Mouse (Mus musculus) embryonic facial prominence, embryonic 14.5 days (tissue): ENCODE data around the gene Elavl1. TPM values are rescaled to one million over a fixed set of nuclear protein-coding genes. Genes with fewer than 3 reads are reported as not detected.

Source experiments
- ATAC-seq: fragments of 200-750 bp; cut with Nextera tagmentation; 2 replicates; pipeline ENCODE4 v1.8.0; 2017; ENCODE audit warnings: low read depth, moderate number of reproducible peaks, moderate TSS enrichment
- DNase-seq: peaks from one replicate; pipeline ENCODE4 v3.0.0-alpha.2; 2015; ENCODE audit warnings: low spot score
- H3K27ac ChIP-seq: fragments of 300-500 bp; sonication (generic); replicated peaks from 2 replicates; pipeline ENCODE4 v1.5.1; 2014; ENCODE audit warnings: low read depth, mild to moderate bottlenecking, low read length, moderate library complexity
- H3K27me3 ChIP-seq: fragments of 300-500 bp; sonication (generic); replicated peaks from 2 replicates; pipeline ENCODE4 v1.6.1; 2014; ENCODE audit warnings: low read length; ENCODE audit not compliant: control insufficient read depth, insufficient read depth
- H3K36me3 ChIP-seq: fragments of 300-500 bp; sonication (generic); 2 replicates; pipeline ENCODE4 v1.6.1; 2014; ENCODE audit warnings: low read length, mixed read lengths; ENCODE audit not compliant: control insufficient read depth, insufficient read depth
- H3K4me1 ChIP-seq: fragments of 300-500 bp; sonication (generic); 2 replicates; pipeline ENCODE4 v1.6.1; 2014; ENCODE audit warnings: antibody characterized with exemption, low read length; ENCODE audit not compliant: control insufficient read depth, insufficient read depth
- H3K4me2 ChIP-seq: fragments of 300-500 bp; sonication (generic); 2 replicates; pipeline ENCODE4 v1.6.1; 2014; ENCODE audit warnings: low read depth, mild to moderate bottlenecking, low read length, moderate library complexity, mixed read lengths
- H3K4me3 ChIP-seq: fragments of 300-500 bp; sonication (generic); 2 replicates; pipeline ENCODE4 v1.5.1; 2014; ENCODE audit warnings: low read depth, mild to moderate bottlenecking, low read length
- H3K9ac ChIP-seq: fragments of 300-500 bp; sonication (generic); 2 replicates; pipeline ENCODE4 v1.6.1; 2014; ENCODE audit warnings: low read depth, mild to moderate bottlenecking, low read length, moderate library complexity, mixed read lengths
- H3K9me3 ChIP-seq: fragments of 300-500 bp; sonication (generic); 2 replicates; pipeline ENCODE4 v1.6.1; 2016; ENCODE audit warnings: low read length; ENCODE audit not compliant: control insufficient read depth
- WGBS: fragments of 180-500 bp; shearing (Covaris S2); extraction: QIAGEN DNeasy Blood & Tissue Kit; methylation state at CpG from one replicate; pipeline ENCODE4 v1.1.7; 2014; 5-methylcytosine and 5-hydroxymethylcytosine counted together
- polyA plus RNA-seq: library from polyadenylated mRNA; unstranded; fragments of >200 nt; fragmentation: Nextera tagmentation; extraction: Ambion mirVana; gene quantifications from 2 replicates; pipeline ENCODE4 v1.2.1, GENCODE M21; 2014

Gene Elavl1
- polyA plus RNA-seq, 1 experiment from 2014 or later: 217 TPM

DNA sequence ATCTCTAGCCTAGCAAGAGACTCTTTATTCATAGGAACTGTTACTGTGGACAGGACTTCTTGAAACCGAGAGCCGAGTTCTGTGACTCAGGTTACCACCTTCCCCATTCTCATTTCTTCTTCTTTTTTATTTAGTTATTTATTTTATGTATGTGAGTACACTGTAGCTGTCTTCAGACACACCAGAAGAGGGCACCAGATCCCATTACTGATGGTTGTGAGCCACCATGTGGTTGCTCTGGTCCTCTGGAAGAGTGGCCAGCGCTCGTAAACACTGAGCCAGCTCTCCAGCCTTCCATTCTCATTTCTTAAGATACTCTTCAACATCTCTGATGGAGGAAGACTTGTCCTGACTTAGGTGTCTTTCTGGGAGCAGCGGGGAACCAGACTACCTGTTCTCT lies 32.5 kb downstream of the Elavl1 start:
- Histone ChIP-seq H3K27ac (no peak overlapping the region), H3K27me3 (no peaks in the 10 kb centered on the region), H3K4me1 (no peaks in the 10 kb centered on the region), H3K4me2 (no peak overlapping the region), H3K4me3 (no peak overlapping the region), H3K9me3 (no peaks in the 10 kb centered on the region), H3K9ac (no peak overlapping the region), H3K36me3 (peaks cover 93% of the 10 kb centered on the region)
- DNase-seq: no peak
- 89% methylated on average over 5 of the region's 5 CpGs for WGBS
- no peak for ATAC-seq

GRCm38 (mm10) chr8:4276111-4276465 lies 49.1 kb downstream of the Elavl1 start:
- WGBS: 27% methylated on average over 9 of the region's 9 CpGs
- ATAC-seq (no peak; the same call in 1 of the 2 replicates), DNase-seq (no peak)
- Histone ChIP-seq H3K27me3 (no peaks in the 10 kb centered on the region), H3K9ac (peak overlapping the region; percentile 85), H3K4me1 (peaks cover 5% of the 10 kb centered on the region; the same call in 1 of the 2 replicates), H3K4me3 (peak overlapping the region; percentile 79), H3K27ac (peak overlapping the region; percentile 85), H3K9me3 (no peaks in the 10 kb centered on the region), H3K36me3 (peaks cover 22% of the 10 kb centered on the region), H3K4me2 (peak overlapping the region; percentile 76)

DNA sequence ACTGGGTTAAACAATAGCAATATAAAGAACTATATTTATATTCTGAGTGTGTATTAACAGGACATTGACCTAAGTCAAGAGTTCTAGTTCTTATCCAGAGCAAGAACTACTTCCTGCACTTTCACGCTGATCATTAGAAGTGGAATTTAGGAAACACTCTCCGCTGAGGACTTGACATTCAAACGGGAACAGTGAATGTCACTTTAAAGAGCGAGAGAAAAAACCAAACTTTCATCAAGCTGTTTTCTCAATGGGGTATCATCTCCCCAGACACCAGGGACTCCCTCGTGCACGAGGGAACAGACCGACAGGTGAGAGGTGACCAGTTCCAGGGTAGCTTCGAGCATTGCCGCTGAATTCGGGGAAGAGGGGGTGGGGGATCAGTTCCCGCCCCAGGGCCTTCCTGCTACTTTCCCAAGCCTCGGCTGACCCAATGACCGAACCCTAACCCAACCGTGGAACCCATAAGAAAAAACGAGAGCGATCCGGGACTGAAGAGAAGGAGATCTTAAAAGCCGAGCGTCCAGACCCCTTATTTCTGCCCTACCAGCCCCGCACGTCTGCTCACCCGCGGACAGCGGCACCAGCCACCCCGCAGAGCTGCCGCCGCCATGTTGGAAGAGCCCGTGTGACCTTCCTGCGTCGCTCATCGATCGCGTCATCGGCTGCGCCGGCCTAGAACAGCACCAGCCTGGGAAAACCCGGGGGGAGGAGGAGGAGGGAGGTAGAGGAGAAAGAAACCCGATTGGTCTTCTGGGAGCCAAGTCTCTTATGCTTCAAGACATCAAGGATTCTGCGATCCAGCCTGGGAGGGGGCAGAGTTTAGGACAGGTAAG lies 49.7 kb downstream of the Elavl1 start, which contains the start of gene Timm44:
TSS of gene Timm44 (minus strand) at position 639 of the 836 bp plus-strand sequence.
- ATAC-seq (peak; percentile 98), DNase-seq (peak; percentile 98)
- Histone ChIP-seq H3K27me3 (no peaks in the 10 kb centered on the region), H3K9me3 (no peaks in the 10 kb centered on the region), H3K36me3 (peaks cover 27% of the 10 kb centered on the region), H3K9ac (peak within 1 kb of the TSS; percentile 85), H3K4me3 (peak within 1 kb of the TSS; percentile 79), H3K4me1 (peaks cover 5% of the 10 kb centered on the region; the same call in 1 of the 2 replicates), H3K27ac (peak within 1 kb of the TSS; percentile 85), H3K4me2 (peak within 1 kb of the TSS; percentile 76)
- 2% methylated on average over 39 of the region's 39 CpGs for WGBS

DNA sequence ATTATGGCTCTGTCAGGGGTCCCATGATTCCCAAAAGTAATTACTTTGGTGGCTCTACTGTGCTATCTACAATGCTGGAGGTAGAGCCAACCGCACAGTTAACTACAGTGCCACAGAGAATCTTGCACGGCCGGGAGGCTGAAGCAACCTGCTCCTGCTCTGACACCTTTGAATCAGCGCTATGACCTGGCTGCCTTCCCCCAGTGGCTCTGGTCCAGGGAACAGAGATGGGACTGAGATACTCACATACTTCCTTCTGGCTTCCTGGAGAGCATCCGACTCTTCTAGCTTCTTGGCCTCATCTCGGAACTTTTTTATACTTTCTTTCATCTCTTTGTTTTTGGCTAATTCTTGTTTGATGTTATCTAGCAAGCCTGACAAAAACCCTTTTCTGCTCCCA lies 55.6 kb downstream of the Elavl1 start:
- Histone ChIP-seq H3K36me3 (peaks cover 83% of the 10 kb centered on the region), H3K4me3 (no peak overlapping the region), H3K9me3 (no peaks in the 10 kb centered on the region), H3K27me3 (no peaks in the 10 kb centered on the region), H3K4me1 (no peaks in the 10 kb centered on the region; the same call in 1 of the 2 replicates), H3K9ac (no peak overlapping the region), H3K4me2 (no peak overlapping the region), H3K27ac (no peak overlapping the region)
- 90% methylated on average over 6 of the region's 6 CpGs for WGBS
- DNase-seq (no peak), ATAC-seq (no peak)

DNA sequence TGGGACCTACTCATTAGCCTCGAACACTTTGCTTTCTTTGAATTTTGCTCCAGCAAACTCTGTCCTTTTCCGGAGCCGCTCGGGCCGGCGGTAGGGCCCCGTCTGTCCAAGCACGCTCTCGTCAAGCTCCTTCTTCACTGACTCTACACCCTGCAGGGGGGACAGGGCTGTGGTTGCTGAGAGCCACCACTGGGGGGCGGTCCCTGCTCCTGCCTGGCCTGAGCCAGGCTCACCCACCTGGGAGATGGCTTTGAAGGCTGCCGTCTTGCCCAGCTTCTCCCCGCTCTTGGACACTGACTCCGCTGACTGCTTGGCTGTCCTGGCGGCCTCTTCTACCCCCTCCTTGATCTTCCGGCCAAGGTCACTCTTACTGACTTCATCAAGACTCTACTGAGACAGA lies 57.6 kb downstream of the Elavl1 start:
- Histone ChIP-seq H3K9me3 (no peaks in the 10 kb centered on the region), H3K9ac (no peak overlapping the region), H3K36me3 (peaks cover 90% of the 10 kb centered on the region), H3K4me2 (no peak overlapping the region), H3K27ac (no peak overlapping the region), H3K27me3 (no peaks in the 10 kb centered on the region), H3K4me3 (no peak overlapping the region), H3K4me1 (no peaks in the 10 kb centered on the region)
- ATAC-seq (peak; percentile 58; the same call in 1 of the 2 replicates), DNase-seq (no peak)
- 78% methylated on average over 15 of the region's 15 CpGs for WGBS

- H3K9me3 ChIP-seq: no peaks in the 10 kb centered on the region
- no peak overlapping the region for H3K9ac ChIP-seq
- H3K4me1 ChIP-seq: no peaks in the 10 kb centered on the region
- H3K36me3 ChIP-seq: peaks cover 97% of the 10 kb centered on the region
- DNase-seq (no peak), ATAC-seq (no peak)
- no peak overlapping the region for H3K4me2 ChIP-seq
- no peak overlapping the region for H3K4me3 ChIP-seq
- no peak overlapping the region for H3K27ac ChIP-seq
- WGBS: 94% methylated on average over 14 of the region's 15 CpGs
- no peaks in the 10 kb centered on the region for H3K27me3 ChIP-seq
Observed at GRCm38 (mm10) chr8:4265160-4265914, 59.9 kb downstream of the Elavl1 start.

DNA sequence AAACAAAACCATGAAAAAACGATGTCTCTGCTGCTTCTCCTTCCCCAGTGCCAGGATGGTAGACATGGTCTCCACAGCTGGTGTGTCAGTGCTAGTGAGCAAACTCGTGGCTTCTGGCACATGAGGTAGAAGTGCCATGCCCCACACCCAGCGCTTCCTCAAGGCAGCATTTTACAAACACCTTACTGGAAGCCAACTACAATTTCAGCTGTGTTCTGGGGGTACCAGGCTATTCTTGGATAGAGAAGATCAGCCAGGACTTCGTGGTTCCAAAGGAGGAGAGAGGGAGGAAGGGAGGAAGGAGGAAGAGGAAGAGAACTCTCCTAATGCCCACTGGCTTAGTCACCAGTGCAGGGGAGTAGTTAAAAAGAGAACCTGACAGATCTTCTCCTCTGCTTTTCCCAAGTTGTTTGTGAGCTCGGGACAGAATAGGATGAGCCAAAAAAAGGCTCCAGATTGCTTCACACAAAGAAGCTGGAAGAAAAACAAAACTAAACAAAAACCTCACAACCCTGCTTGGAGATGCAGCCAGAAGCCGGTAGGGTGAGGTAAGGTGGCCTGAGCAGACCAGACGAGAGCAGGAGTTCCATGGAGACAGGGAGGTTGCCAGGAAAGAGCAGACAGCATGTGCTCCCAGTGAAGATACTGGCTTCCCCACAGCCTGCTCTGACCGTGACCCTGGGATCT lies 62.0 kb downstream of the Elavl1 start:
- H3K4me2 ChIP-seq: no peak overlapping the region
- no peak overlapping the region for H3K4me3 ChIP-seq
- no peaks in the 10 kb centered on the region for H3K9me3 ChIP-seq
- H3K27ac ChIP-seq: no peak overlapping the region
- no peak overlapping the region for H3K9ac ChIP-seq
- peaks cover 84% of the 10 kb centered on the region for H3K36me3 ChIP-seq
- no peaks in the 10 kb centered on the region for H3K27me3 ChIP-seq
- 0 out of 2 replicates have a peak, but pooled peaks cover 4% of the 10 kb centered on the region for H3K4me1 ChIP-seq
- DNase-seq (no peak), ATAC-seq (no peak)
- WGBS: 86% methylated on average over 8 of the region's 8 CpGs

DNA sequence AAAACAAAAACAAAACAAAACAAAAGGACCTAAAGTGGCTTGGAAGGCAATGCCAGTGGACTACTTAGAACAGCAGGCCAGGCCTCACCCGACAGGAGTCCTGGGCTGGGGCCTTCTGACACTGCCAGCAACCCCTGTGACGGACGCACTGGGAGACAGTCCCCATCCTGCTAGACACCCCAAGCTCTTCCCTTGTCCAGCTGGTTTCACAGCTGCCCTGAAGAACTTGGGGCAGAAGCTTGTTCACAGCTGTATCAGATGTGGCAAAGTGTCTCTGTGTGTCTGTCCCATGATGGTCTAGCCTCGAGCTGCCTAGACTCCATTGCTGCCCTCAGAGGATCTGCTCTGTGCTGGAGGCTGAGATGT lies 65.4 kb downstream of the Elavl1 start:
- DNase-seq (no peak), ATAC-seq (no peak)
- 77% methylated on average over 4 of the region's 4 CpGs for WGBS
- no peaks in the 10 kb centered on the region for H3K9me3 ChIP-seq
- no peak overlapping the region for H3K4me3 ChIP-seq
- peak overlapping the region; percentile 75; the same call in 1 of the 2 replicates for H3K4me2 ChIP-seq
- H3K27ac ChIP-seq: peak overlapping the region; percentile 65; the same call in 1 of the 2 replicates
- H3K27me3 ChIP-seq: no peaks in the 10 kb centered on the region
- H3K9ac ChIP-seq: peak overlapping the region; percentile 82; the same call in 1 of the 2 replicates
- peaks cover 75% of the 10 kb centered on the region for H3K36me3 ChIP-seq
- H3K4me1 ChIP-seq: peaks cover 7% of the 10 kb centered on the region; the same call in 1 of the 2 replicates
